In the genomic region with DNA sequence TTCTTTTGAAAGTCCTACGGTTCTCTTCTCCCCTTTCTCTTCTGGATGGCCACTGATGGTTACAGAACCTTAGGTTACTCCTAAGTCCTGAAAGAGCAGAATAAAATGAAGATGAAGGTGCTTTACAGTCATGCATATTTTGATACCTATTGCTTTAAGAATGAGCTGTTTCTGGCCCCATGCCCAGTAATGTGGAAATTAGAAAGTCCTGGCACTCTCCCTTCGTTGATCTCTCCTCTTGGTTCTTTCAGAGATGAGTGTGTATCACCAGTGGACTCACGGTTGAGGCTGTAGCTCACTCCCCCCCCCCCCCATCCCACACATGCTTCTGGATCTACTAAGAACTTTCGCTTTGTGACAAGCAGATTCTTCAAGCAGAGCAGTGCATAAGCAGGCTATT, we compare ENCODE assay signal across 16 mouse cellular contexts.
DNase-seq lines count a peak whose midpoint lies in the region; ATAC-seq and TF ChIP-seq lines count a peak whose summit lies in the region.
"Had no signal": no experiment of that assay in that cellular context is flagged by ENCODE, and none has a peak within 500 bp of the region (broad histone marks: within the 10 kb centered on the region; RNA-seq: fewer than 3 reads in every experiment).

No protein-coding gene starts in this region.

- H3K4me2 ChIP-seq in embryonic facial prominence, embryonic 14.5 days (ENCODE audit: low read depth, low read length), result no peak overlapping the region
- no peak overlapping the region for H3K4me2 ChIP-seq in intestine, postnatal 0 days (replicated peaks; ENCODE audit: low read depth)
- H3K4me2 ChIP-seq: hindbrain, embryonic 15.5 days; limb, embryonic 15.5 days; stomach, embryonic 15.5 days had no signal

- no peak overlapping the region for H3K9ac ChIP-seq in embryonic facial prominence, embryonic 14.5 days (ENCODE audit: low read depth, low read length)
- no peak overlapping the region for H3K9ac ChIP-seq in intestine, postnatal 0 days (ENCODE audit: low read depth, low read length)
- H3K9ac ChIP-seq: hindbrain, embryonic 15.5 days; limb, embryonic 15.5 days; stomach, embryonic 15.5 days had no signal

- 55% methylated on average over 3 of the region's 4 CpGs for WGBS in embryonic facial prominence, embryonic 14.5 days
- 85% methylated on average over 4 of the region's 4 CpGs for WGBS in embryonic facial prominence, embryonic 10.5 days
- 69% methylated on average over 4 of the region's 4 CpGs for WGBS in intestine, postnatal 0 days

- no peaks in the 10 kb centered on the region for H3K9me3 ChIP-seq in embryonic facial prominence, embryonic 14.5 days (ENCODE audit: control insufficient read depth, low read length)
- no peaks in the 10 kb centered on the region for H3K9me3 ChIP-seq in embryonic facial prominence, embryonic 10.5 days
- H3K9me3 ChIP-seq in intestine, postnatal 0 days (ENCODE audit: control insufficient read depth), result no peaks in the 10 kb centered on the region
- H3K9me3 ChIP-seq: hindbrain, embryonic 15.5 days; limb, embryonic 15.5 days; stomach, embryonic 15.5 days had no signal

- ATAC-seq in embryonic facial prominence, embryonic 14.5 days (ENCODE audit: low read depth), result no peak
- no peak for ATAC-seq in intestine, postnatal 0 days

- no peaks in the 10 kb centered on the region for H3K36me3 ChIP-seq in embryonic facial prominence, embryonic 14.5 days (ENCODE audit: control insufficient read depth, insufficient read depth, low read length)
- no peaks in the 10 kb centered on the region for H3K36me3 ChIP-seq in embryonic facial prominence, embryonic 10.5 days (replicated peaks)
- H3K36me3 ChIP-seq in intestine, postnatal 0 days (ENCODE audit: control insufficient read depth, insufficient read depth), result no peaks in the 10 kb centered on the region
- H3K36me3 ChIP-seq: G1E; hindbrain, embryonic 15.5 days; limb, embryonic 15.5 days; stomach, embryonic 15.5 days had no signal

- H3K4me3 ChIP-seq in embryonic facial prominence, embryonic 14.5 days (ENCODE audit: low read depth, low read length), result no peak overlapping the region
- H3K4me3 ChIP-seq in embryonic facial prominence, embryonic 10.5 days, result no peak overlapping the region
- H3K4me3 ChIP-seq in intestine, postnatal 0 days (ENCODE audit: low read depth, low read length), result no peak overlapping the region
- H3K4me3 ChIP-seq: hindbrain, embryonic 15.5 days; limb, embryonic 15.5 days; stomach, embryonic 15.5 days had no signal

- intact Hi-C loops in left cerebral cortex, postnatal 4 days (cut with DNase I), result no loop called here
- intact Hi-C loops in left cerebral cortex, postnatal 36 days (cut with DNase I), result no loop called here

- H3K27me3 ChIP-seq in embryonic facial prominence, embryonic 14.5 days (replicated peaks; ENCODE audit: control insufficient read depth, insufficient read depth, low read length), result no peaks in the 10 kb centered on the region
- H3K27me3 ChIP-seq in embryonic facial prominence, embryonic 10.5 days (replicated peaks; ENCODE audit: low read depth, poor library complexity, severe bottlenecking), result no peaks in the 10 kb centered on the region
- no peaks in the 10 kb centered on the region for H3K27me3 ChIP-seq in intestine, postnatal 0 days (replicated peaks; ENCODE audit: control insufficient read depth, insufficient read depth, low read length)
- H3K27me3 ChIP-seq: hindbrain, embryonic 15.5 days; limb, embryonic 15.5 days; stomach, embryonic 15.5 days had no signal

- no peaks in the 10 kb centered on the region for H3K4me1 ChIP-seq in embryonic facial prominence, embryonic 14.5 days (ENCODE audit: control insufficient read depth, insufficient read depth, low read length)
- no peaks in the 10 kb centered on the region for H3K4me1 ChIP-seq in embryonic facial prominence, embryonic 10.5 days
- no peaks in the 10 kb centered on the region for H3K4me1 ChIP-seq in intestine, postnatal 0 days (replicated peaks; ENCODE audit: control insufficient read depth, insufficient read depth, low read length)
- H3K4me1 ChIP-seq: limb, embryonic 15.5 days; stomach, embryonic 15.5 days had no signal

- no peak for TF ChIP-seq CTCF in intestine, postnatal 0 days (IDR thresholded peaks at IDR 0.05; ENCODE audit: low read depth)

- no peak overlapping the region for H3K27ac ChIP-seq in embryonic facial prominence, embryonic 14.5 days (replicated peaks; ENCODE audit: low read depth, low read length)
- H3K27ac ChIP-seq in embryonic facial prominence, embryonic 10.5 days (replicated peaks), result no peak overlapping the region
- no peak overlapping the region for H3K27ac ChIP-seq in intestine, postnatal 0 days (ENCODE audit: low read depth, low read length)
- H3K27ac ChIP-seq: hindbrain, embryonic 15.5 days; limb, embryonic 15.5 days; stomach, embryonic 15.5 days had no signal

- peak; percentile 30 for DNase-seq in embryonic facial prominence, embryonic 14.5 days (ENCODE audit: low spot score)
- no peak for DNase-seq in embryonic facial prominence, embryonic 10.5 days (ENCODE audit: low spot score)
- DNase-seq in left cerebral cortex, postnatal 4 days, result peak; percentile 27
- DNase-seq in left cerebral cortex, postnatal 36 days (ENCODE audit: low spot score in 2 of 2), result no peak
- DNase-seq in 3T3-L1 (ENCODE audit: low read depth, low spot score), result peak; percentile 19
- DNase-seq in adipocyte (ENCODE audit: low spot score), result peak; percentile 51
- DNase-seq: cerebellum, adult 18-20 months; gastrocnemius, postnatal 14 days; kidney, adult 18-20 months; right cerebral cortex, postnatal 14 days; thymus, adult 2 months had no signal

Comparison
In these comparisons a context has a peak if more than half of its experiments do, and no peak if none do; other contexts are left out.
1. DNase-seq: peak in embryonic facial prominence, embryonic 14.5 days (single experiment), left cerebral cortex, postnatal 4 days (single experiment), 3T3-L1 (single experiment) and adipocyte (single experiment); none in embryonic facial prominence, embryonic 10.5 days (single experiment) and left cerebral cortex, postnatal 36 days (0 of 2).